Mouse (Mus musculus): ENCODE measurements around the gene Ubb. TPM values are rescaled to one million over a fixed set of nuclear protein-coding genes. Genes with fewer than 3 reads are reported as not detected.

Ubb gene
- polyA plus RNA-seq, 1 experiment from 2014 or later = 3,280 TPM

- 0 out of 2 replicates have a peak overlapping the region, but pooled peaks have one; percentile 19 for H3K4me2 ChIP-seq
- peaks cover 11% of the 10 kb centered on the region for H3K4me1 ChIP-seq
- no peak overlapping the region for H3K27ac ChIP-seq
- H3K9ac ChIP-seq = no peak overlapping the region
- 41% methylated on average over 7 of the region's 7 CpGs for WGBS
- H3K4me3 ChIP-seq = 0 out of 2 replicates have a peak overlapping the region, but pooled peaks have one; percentile 7
- H3K27me3 ChIP-seq = peaks cover 10% of the 10 kb centered on the region; the same call in 1 of the 2 replicates
- H3K36me3 ChIP-seq = no peaks in the 10 kb centered on the region
- H3K9me3 ChIP-seq = no peaks in the 10 kb centered on the region
- ATAC-seq (ENCODE audit: insufficient number of reproducible peaks, low FRiP score, low TSS enrichment, low read depth) = no peak
These were observed 13.4 kb upstream of the Ubb start for GRCm38 (mm10) chr11:62537590-62537989.

- peak; percentile 78; the same call in 1 of the 2 replicates for ATAC-seq (ENCODE audit: insufficient number of reproducible peaks, low FRiP score, low TSS enrichment, low read depth)
- Histone ChIP-seq H3K4me1 (peaks cover 11% of the 10 kb centered on the region), H3K4me3 (peak overlapping the region; percentile 72), H3K27me3 (peaks cover 10% of the 10 kb centered on the region; the same call in 1 of the 2 replicates), H3K36me3 (no peaks in the 10 kb centered on the region), H3K9me3 (no peaks in the 10 kb centered on the region), H3K9ac (peak overlapping the region; percentile 75), H3K4me2 (peak overlapping the region; percentile 94), H3K27ac (peak overlapping the region; percentile 38; the same call in 1 of the 2 replicates)
- WGBS = under 1% methylated on average over 72 of the region's 73 CpGs
These were observed 12.5 kb upstream of the Ubb start for GRCm38 (mm10) chr11:62538321-62539088.

GRCm38 (mm10) chr11:62539089-62539890 lies 11.7 kb upstream of the Ubb start, which contains the start of gene Cenpv:
Gene Cenpv (minus strand): TSS chr11:62539261.
- peak within 1 kb of the TSS; percentile 72 for H3K4me3 ChIP-seq
- peak within 1 kb of the TSS; percentile 38; the same call in 1 of the 2 replicates for H3K27ac ChIP-seq
- peaks cover 11% of the 10 kb centered on the region for H3K4me1 ChIP-seq
- H3K9me3 ChIP-seq = no peaks in the 10 kb centered on the region
- 4% methylated on average over 57 of the region's 57 CpGs for WGBS
- H3K4me2 ChIP-seq = peak within 1 kb of the TSS; percentile 94
- peak within 1 kb of the TSS; percentile 75 for H3K9ac ChIP-seq
- H3K36me3 ChIP-seq = no peaks in the 10 kb centered on the region
- ATAC-seq (ENCODE audit: insufficient number of reproducible peaks, low FRiP score, low TSS enrichment, low read depth) = peak; percentile 73; the same call in 1 of the 2 replicates
- H3K27me3 ChIP-seq = peaks cover 10% of the 10 kb centered on the region; the same call in 1 of the 2 replicates

- no peak overlapping the region for H3K9ac ChIP-seq
- H3K27me3 ChIP-seq = peaks cover 10% of the 10 kb centered on the region; the same call in 1 of the 2 replicates
- H3K27ac ChIP-seq = no peak overlapping the region
- H3K4me1 ChIP-seq = peaks cover 11% of the 10 kb centered on the region
- no peak for ATAC-seq (ENCODE audit: insufficient number of reproducible peaks, low FRiP score, low TSS enrichment, low read depth)
- H3K4me2 ChIP-seq = no peak overlapping the region
- no peaks in the 10 kb centered on the region for H3K36me3 ChIP-seq
- H3K4me3 ChIP-seq = no peak overlapping the region
- 82% methylated on average over 7 of the region's 7 CpGs for WGBS
- H3K9me3 ChIP-seq = no peaks in the 10 kb centered on the region
These were observed 10.8 kb upstream of the Ubb start for GRCm38 (mm10) chr11:62540167-62540566.

GRCm38 (mm10) chr11:62540969-62541368 lies 10.0 kb upstream of the Ubb start:
- Histone ChIP-seq H3K4me3 (no peak overlapping the region), H3K9ac (no peak overlapping the region), H3K4me1 (peaks cover 11% of the 10 kb centered on the region), H3K27me3 (peaks cover 10% of the 10 kb centered on the region; the same call in 1 of the 2 replicates), H3K9me3 (no peaks in the 10 kb centered on the region), H3K27ac (no peak overlapping the region), H3K4me2 (no peak overlapping the region), H3K36me3 (no peaks in the 10 kb centered on the region)
- ATAC-seq (ENCODE audit: insufficient number of reproducible peaks, low FRiP score, low TSS enrichment, low read depth) = no peak
- 62% methylated on average over 2 of the region's 2 CpGs for WGBS

GRCm38 (mm10) chr11:62541581-62541980 lies 9.4 kb upstream of the Ubb start:
- H3K9ac ChIP-seq = no peak overlapping the region
- no peak for ATAC-seq (ENCODE audit: insufficient number of reproducible peaks, low FRiP score, low TSS enrichment, low read depth)
- H3K9me3 ChIP-seq = no peaks in the 10 kb centered on the region
- H3K27me3 ChIP-seq = peaks cover 10% of the 10 kb centered on the region; the same call in 1 of the 2 replicates
- no peak overlapping the region for H3K4me3 ChIP-seq
- WGBS = 61% methylated on average over 8 of the region's 8 CpGs
- H3K4me2 ChIP-seq = no peak overlapping the region
- no peaks in the 10 kb centered on the region for H3K36me3 ChIP-seq
- no peak overlapping the region for H3K27ac ChIP-seq
- H3K4me1 ChIP-seq = peaks cover 11% of the 10 kb centered on the region

- 84% methylated on average over 3 of the region's 3 CpGs for WGBS
- Histone ChIP-seq H3K4me1 (peaks cover 4% of the 10 kb centered on the region; the same call in 1 of the 2 replicates), H3K9me3 (no peaks in the 10 kb centered on the region), H3K27me3 (peaks cover 4% of the 10 kb centered on the region; the same call in 1 of the 2 replicates), H3K9ac (no peak overlapping the region), H3K4me2 (no peak overlapping the region), H3K4me3 (no peak overlapping the region), H3K36me3 (no peaks in the 10 kb centered on the region), H3K27ac (no peak overlapping the region)
- ATAC-seq (ENCODE audit: insufficient number of reproducible peaks, low FRiP score, low TSS enrichment, low read depth) = no peak
These were observed 7.0 kb upstream of the Ubb start for GRCm38 (mm10) chr11:62543991-62544390.

- Histone ChIP-seq H3K4me1 (peaks cover 21% of the 10 kb centered on the region), H3K4me3 (peak overlapping the region; percentile 65), H3K4me2 (peak overlapping the region; percentile 80), H3K27ac (peak overlapping the region; percentile 98), H3K9ac (no peak overlapping the region), H3K9me3 (no peaks in the 10 kb centered on the region), H3K27me3 (no peaks in the 10 kb centered on the region), H3K36me3 (peaks cover 17% of the 10 kb centered on the region; the same call in 1 of the 2 replicates)
- no peak for ATAC-seq (ENCODE audit: insufficient number of reproducible peaks, low FRiP score, low TSS enrichment, low read depth)
- 6% methylated on average over 5 of the region's 5 CpGs for WGBS
These were observed 1.2 kb upstream of the Ubb start for GRCm38 (mm10) chr11:62549782-62550181.

- Histone ChIP-seq H3K4me3 (peak overlapping the region; percentile 65), H3K9me3 (no peaks in the 10 kb centered on the region), H3K4me2 (peak overlapping the region; percentile 80), H3K4me1 (peaks cover 26% of the 10 kb centered on the region), H3K27me3 (no peaks in the 10 kb centered on the region), H3K27ac (peak overlapping the region; percentile 98), H3K36me3 (peaks cover 20% of the 10 kb centered on the region; the same call in 1 of the 2 replicates), H3K9ac (peak overlapping the region; percentile 79)
- no peak for ATAC-seq (ENCODE audit: insufficient number of reproducible peaks, low FRiP score, low TSS enrichment, low read depth)
- under 1% methylated on average over 11 of the region's 11 CpGs for WGBS
These were observed 715 bp upstream of the Ubb start for GRCm38 (mm10) chr11:62550227-62550685.

- Histone ChIP-seq H3K4me2 (peak overlapping the region; percentile 39), H3K9me3 (no peaks in the 10 kb centered on the region), H3K4me3 (peak overlapping the region; percentile 65), H3K36me3 (peaks cover 20% of the 10 kb centered on the region; the same call in 1 of the 2 replicates), H3K27me3 (no peaks in the 10 kb centered on the region), H3K27ac (peak overlapping the region; percentile 98), H3K4me1 (peaks cover 26% of the 10 kb centered on the region), H3K9ac (peak overlapping the region; percentile 62)
- under 1% methylated on average over 58 of the region's 58 CpGs for WGBS
- peak; percentile 86 for ATAC-seq (ENCODE audit: insufficient number of reproducible peaks, low FRiP score, low TSS enrichment, low read depth)
These were observed 502 bp downstream of the Ubb start for GRCm38 (mm10) chr11:62551226-62552119.

GRCm38 (mm10) chr11:62553186-62553585 lies 2.2 kb downstream of the Ubb start:
- Histone ChIP-seq H3K4me3 (peak overlapping the region; percentile 39), H3K4me2 (peak overlapping the region; percentile 68), H3K36me3 (peaks cover 20% of the 10 kb centered on the region; the same call in 1 of the 2 replicates), H3K9me3 (no peaks in the 10 kb centered on the region), H3K4me1 (peaks cover 26% of the 10 kb centered on the region), H3K27ac (no peak overlapping the region), H3K9ac (no peak overlapping the region), H3K27me3 (no peaks in the 10 kb centered on the region)
- ATAC-seq (ENCODE audit: insufficient number of reproducible peaks, low FRiP score, low TSS enrichment, low read depth) = no peak
- WGBS = 35% methylated on average over 1 of the region's 1 CpGs

Data from limb, embryonic 15.5 days (tissue).